Mouse (Mus musculus): ENCODE measurements around the gene Wdr27.

GRCm38 (mm10) chr17:14824938-14825337 is 118.0 kb downstream of the Wdr27 start:
- TF ChIP-seq CTCF (IDR thresholded peaks at IDR 0.05; ENCODE audit: low read depth, low read length), result no peak
- no peak for TF ChIP-seq POLR2A (IDR thresholded peaks at IDR 0.05; ENCODE audit: borderline replicate concordance, low read depth, low read length)
